25 mouse cellular contexts compared by ENCODE assay signal in genomic region chr6:38772836-38773518, GRCm38 (mm10).
"Had no signal": no experiment of that assay in that cellular context is flagged by ENCODE, and none has a peak within 500 bp of the region (broad histone marks: within the 10 kb centered on the region; RNA-seq: fewer than 3 reads in every experiment).

No protein-coding gene starts in this region.

- ATAC-seq: forebrain, postnatal 0 days; hindbrain, postnatal 0 days; intestine, embryonic 16.5 days had no signal

- H3K4me2 ChIP-seq: heart, embryonic 11.5 days; heart, embryonic 13.5 days; heart, embryonic 15.5 days; hindbrain, embryonic 13.5 days; hindbrain, embryonic 15.5 days; kidney, embryonic 15.5 days; limb, embryonic 13.5 days; limb, embryonic 15.5 days had no signal

- H3K4me3 ChIP-seq: heart, embryonic 13.5 days; heart, embryonic 15.5 days; hindbrain, embryonic 13.5 days; hindbrain, embryonic 15.5 days; kidney, embryonic 15.5 days; limb, embryonic 13.5 days; limb, embryonic 15.5 days had no signal

- H3K9me3 ChIP-seq: heart, embryonic 13.5 days; heart, embryonic 15.5 days; hindbrain, embryonic 13.5 days; hindbrain, embryonic 15.5 days; kidney, embryonic 15.5 days; limb, embryonic 13.5 days; limb, embryonic 15.5 days had no signal

- H3K9ac ChIP-seq: forebrain, postnatal 0 days; heart, embryonic 13.5 days; heart, embryonic 15.5 days; hindbrain, embryonic 13.5 days; hindbrain, embryonic 15.5 days; kidney, embryonic 15.5 days; limb, embryonic 13.5 days; limb, embryonic 15.5 days had no signal

- H3K27me3 ChIP-seq: heart, embryonic 13.5 days; heart, embryonic 15.5 days; hindbrain, embryonic 13.5 days; hindbrain, embryonic 15.5 days; kidney, embryonic 15.5 days; limb, embryonic 13.5 days; limb, embryonic 15.5 days had no signal

- H3K36me3 ChIP-seq: heart, embryonic 13.5 days; heart, embryonic 15.5 days; hindbrain, embryonic 13.5 days; hindbrain, embryonic 15.5 days; limb, embryonic 15.5 days had no signal

- H3K27ac ChIP-seq: heart, embryonic 15.5 days; hindbrain, embryonic 13.5 days; hindbrain, embryonic 15.5 days; hindbrain, postnatal 0 days; kidney, embryonic 15.5 days; kidney, postnatal 0 days; limb, embryonic 13.5 days; limb, embryonic 15.5 days had no signal

- DNase-seq: forebrain, postnatal 0 days; gastrocnemius, postnatal 14 days; gastrocnemius, postnatal 36 days; heart, adult 18-20 months; heart, postnatal 14 days; heart, postnatal 36 days; kidney, adult 11 months; kidney, adult 2 months; kidney, adult 9 months; kidney, postnatal 14 days; kidney, postnatal 36 days; layer of hippocampus, adult 9-11 months; layer of hippocampus, postnatal 36 days; left cerebral cortex, postnatal 4 days had no signal

- H3K4me1 ChIP-seq: hindbrain, embryonic 15.5 days had no signal
